Mouse (Mus musculus) gastrocnemius, postnatal 4 days (tissue): Measurements from ENCODE around the gene Gm20388. TPM values are rescaled to one million over a fixed set of nuclear protein-coding genes. Genes with fewer than 3 reads are reported as not detected.

Experiments
- DNase-seq, 2 experiments: peaks; one replicate each; pipeline ENCODE4 v3.0.0; 2021 to 2022; ENCODE audit warnings: low spot score in 2 of 2, mixed read lengths in 2 of 2
- total RNA-seq, 2 experiments: library from RNA; stranded (reverse); gene quantifications; 2 replicates each; pipeline ENCODE4 v1.2.3; 2021

Gene Gm20388
- total RNA-seq, 2 experiments from 2014 or later: 12.8 to 22.8 TPM

- DNase-seq: no peak
These were observed 2096.2 kb downstream of the Gm20388 start for GRCm38 (mm10) chr8:122006688-122007484.

GRCm38 (mm10) chr8:122008395-122008794 is 2097.8 kb downstream of the Gm20388 start:
- DNase-seq: no peak

GRCm38 (mm10) chr8:122010638-122011037 is 2100.0 kb downstream of the Gm20388 start:
- no peak for DNase-seq

GRCm38 (mm10) chr8:122011066-122011588 is 2100.5 kb downstream of the Gm20388 start:
- no peak for DNase-seq

GRCm38 (mm10) chr8:122014606-122015005 is 2104.0 kb downstream of the Gm20388 start:
- DNase-seq: no peak

DNA sequence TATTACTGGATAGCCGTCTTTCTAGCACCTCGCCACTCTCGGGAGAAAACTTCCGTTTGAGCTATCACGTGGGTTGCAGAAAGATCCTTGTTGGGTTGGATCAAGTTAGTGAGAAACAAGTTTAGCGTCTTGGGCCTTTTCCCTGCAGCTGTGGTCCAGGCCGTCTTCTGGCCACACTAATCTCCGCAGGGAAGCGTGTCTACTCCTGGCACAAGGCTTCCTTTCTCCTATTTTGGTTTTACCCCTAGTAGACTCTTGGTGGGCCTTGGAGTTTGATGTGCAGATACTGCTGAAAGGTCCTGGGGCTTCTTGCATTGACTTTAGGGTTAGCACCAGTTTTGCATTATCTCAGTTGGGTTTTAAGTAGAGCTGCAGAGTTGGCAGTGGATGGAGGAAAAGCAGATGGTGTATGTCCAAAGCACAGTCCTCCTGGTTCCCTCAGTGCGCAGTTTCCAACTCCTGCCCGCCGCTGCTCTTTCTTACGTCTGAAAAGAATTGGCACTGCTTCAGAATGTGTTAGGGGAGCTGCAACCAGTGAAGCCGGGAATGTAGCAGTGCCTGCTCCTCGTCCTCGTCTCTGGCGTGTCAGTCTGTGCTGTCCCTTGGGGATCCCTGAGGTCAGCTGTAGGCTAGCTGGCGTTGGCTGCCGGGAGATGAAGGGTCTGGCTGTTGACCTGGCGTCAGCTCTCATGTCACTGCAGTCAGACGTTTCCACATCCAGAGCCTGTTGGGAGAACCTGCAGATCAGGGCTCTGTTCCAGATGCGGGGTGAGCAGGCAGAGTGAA is 2107.6 kb downstream of the Gm20388 start:
- no peak for DNase-seq

GRCm38 (mm10) chr8:122019162-122019561 is 2108.5 kb downstream of the Gm20388 start:
- DNase-seq: no peak

DNA sequence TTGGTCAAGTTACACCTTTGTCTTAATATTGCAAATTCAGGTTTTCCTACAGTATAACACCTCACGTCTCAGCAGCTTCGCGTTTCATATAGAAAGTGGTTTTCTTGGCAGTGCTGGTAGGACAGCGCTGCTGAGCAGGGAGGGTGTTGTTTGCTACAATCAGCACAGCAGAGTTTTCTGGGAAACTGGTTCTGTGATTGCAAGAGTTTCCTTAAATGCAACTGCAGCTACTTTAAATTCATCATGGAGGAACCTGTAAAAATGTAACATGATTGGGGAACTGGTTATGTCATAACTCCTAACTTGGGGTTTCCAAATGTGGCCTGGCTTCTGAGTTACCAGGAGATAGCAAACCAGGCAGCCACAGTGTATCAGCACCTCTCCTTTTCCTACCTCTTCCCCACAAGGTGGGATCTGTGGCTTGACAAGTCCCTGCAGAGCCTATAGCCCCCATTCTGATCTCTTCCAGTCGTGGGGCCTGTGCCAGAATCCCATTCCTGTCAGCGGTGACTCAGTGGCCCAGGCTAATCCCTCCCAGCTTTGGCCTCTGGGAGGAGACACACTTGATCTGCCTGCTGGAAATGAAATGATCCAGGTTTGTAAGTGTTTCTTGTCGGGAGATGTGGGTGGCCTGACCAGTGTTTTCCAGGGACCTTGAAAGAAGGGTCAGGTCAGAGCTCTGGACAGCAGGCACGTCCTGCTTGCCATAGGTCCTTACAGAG is 2109.6 kb downstream of the Gm20388 start:
- DNase-seq: no peak

- peak in 1 of 2 experiments; percentile 38 for DNase-seq
These were observed 2111.1 kb downstream of the Gm20388 start for GRCm38 (mm10) chr8:122021725-122022124.

DNA sequence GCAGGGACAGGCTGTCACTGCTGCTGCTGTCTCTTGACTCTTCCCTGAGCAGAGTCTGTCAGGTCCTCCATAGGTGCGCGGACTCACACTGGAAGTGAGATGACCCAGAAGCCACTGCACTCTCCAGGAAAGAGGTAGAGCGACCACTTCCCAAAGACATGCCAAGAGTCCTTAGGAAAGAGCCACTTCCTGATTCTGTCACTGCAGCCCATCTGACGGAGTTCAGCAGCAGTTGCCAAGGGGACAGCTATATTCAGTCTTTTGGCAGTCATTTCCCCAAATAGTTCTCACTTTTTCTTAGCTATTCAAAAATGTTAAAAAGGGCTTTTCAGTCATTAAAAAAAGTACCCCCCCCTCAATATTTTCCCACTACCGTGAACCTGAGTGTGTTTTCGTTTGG is 2111.6 kb downstream of the Gm20388 start:
- no peak for DNase-seq

DNA sequence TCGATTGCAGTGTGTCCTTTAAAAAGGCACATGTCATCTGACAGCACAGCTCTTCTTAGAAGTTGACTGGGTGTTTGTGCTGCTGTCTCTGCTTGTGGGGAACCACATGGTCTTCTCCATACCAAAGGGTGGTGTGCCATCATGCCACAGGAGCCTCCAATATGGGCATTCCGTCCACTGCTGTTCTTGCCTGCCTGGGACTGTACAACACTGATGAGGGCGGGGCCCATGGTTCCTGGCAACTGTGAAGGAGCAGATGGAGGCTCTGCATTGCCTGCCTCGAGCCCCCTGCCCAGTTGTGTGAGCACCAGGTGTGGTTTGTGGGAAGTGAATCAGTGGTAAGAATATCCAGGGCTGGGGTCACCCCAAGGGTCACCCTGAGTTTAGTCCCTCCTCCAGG is 2112.1 kb downstream of the Gm20388 start:
- DNase-seq: no peak

DNA sequence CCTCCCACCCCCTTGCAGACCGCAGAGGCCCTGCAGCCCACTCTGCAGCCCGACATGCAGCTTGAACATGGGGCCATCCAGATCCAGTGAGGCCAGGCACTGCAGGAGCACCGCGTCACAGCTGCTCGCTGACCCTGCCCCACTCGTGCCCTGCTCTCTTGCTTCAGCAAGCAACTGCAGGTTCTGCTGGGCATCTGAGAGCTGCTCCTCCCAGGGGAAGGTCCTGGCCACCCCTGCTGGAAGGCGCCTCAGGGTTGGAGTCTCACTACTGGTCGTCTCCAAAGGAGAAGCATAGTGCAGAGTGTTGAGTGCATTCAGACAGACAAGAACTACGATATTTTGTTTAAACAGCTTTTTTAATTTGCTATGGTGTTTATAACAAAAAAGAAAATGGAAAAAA is 2114.9 kb downstream of the Gm20388 start:
- no peak for DNase-seq

DNA sequence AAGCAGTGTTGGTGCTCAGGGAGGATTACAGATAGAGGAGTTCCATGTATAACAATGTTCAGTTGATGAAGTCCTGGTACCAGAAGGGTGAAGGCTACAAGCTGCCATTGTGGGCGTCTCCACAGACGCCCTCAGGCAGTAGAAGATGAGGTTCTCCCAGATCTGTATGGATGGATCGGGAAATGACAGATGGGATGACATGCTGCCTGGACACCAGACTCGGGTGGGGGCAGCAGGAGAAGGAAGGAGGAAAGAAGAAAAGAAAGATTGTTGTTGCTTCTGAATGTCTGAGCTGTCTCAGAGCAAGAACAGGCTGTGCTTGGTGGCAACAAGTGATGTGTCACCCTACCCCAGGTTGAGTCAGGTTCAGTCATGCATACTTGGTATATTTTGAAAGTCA is 2117.5 kb downstream of the Gm20388 start:
- DNase-seq: no peak

GRCm38 (mm10) chr8:122030965-122031364 is 2120.3 kb downstream of the Gm20388 start:
- DNase-seq: no peak

- no peak for DNase-seq
These were observed 2122.1 kb downstream of the Gm20388 start for GRCm38 (mm10) chr8:122032741-122033140.

DNA sequence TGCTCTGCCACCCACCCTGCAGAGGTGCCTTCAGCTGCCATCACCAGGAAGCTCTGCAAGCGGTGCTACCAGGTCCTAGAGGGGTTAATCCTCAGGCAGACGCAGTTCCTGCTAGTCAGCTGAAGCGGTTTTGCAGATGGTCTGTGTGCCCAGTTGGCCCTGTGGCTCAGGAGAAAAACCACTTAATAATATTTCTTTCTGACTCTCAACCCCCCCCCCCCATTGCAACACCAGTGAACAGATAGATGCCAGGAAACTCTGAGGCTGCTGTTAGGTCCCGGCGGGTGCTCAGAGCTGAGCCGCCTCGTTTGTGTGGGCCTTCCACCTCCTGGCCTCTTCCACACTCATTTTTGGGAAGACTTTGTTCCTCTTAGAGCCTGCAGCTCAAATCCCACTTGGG is 2124.9 kb downstream of the Gm20388 start:
- DNase-seq: peak in 1 of 2 experiments; percentile 45

DNA sequence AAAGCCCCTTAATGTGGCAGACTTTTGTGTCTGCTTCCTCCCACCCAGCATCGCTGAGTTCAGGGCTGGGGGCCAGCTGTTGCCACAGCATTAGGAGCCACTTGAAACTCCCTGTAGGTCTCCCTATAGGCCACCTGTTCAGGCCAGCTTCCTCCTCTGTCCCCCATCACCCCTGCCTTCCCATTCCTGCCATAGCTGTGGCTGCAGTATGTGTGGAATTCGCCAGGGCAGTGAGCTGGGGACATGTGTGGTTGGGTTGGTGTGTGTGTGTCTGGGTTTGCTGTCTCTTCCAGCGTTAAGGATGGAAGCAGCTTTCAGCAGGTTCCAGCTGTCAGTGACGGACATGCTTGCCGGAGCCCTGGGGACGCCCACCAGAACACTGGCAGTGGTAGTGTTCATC is 2125.7 kb downstream of the Gm20388 start:
- no peak for DNase-seq

DNA sequence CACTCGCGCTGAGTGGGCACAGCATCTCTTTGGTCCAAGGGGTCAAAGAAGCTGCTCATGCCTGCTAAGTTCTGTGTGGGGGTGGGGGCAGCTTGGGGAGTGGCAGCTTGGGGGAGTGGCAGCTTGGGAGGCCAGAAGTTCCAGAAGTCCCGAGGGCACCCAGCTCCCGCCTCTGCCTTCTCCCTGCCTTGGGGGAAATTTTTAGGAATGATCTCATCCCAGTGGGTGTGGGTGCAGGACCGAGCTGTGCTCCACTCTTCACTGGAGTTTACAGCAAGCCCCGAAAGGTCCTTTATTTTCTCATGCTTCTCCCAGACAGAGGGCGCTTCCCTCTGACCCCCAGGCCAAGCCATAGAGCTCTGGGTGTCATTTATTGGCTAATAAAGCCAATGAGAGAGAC is 2126.6 kb downstream of the Gm20388 start:
- DNase-seq: no peak

DNA sequence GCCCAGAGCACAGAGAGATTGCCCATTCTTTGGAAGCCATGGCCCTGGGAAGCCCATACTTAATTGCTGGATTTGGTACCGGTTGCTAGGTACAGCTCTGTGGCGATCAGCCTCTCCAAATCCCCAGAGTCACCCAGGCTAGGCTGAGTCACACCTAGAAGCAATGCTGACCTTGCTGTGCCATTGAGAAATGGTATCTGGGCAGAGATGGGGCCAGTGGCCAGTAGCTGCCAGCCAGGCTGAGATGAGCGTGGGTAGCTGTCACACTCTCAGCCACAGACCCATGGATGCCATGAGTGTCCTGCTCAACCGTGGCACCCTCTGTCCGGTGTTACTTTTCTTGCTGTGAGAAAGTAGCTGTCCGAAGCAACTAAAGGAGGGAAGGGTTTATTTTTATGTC is 2127.4 kb downstream of the Gm20388 start:
- no peak for DNase-seq

- no peak for DNase-seq
These were observed 2128.8 kb downstream of the Gm20388 start for GRCm38 (mm10) chr8:122039452-122039851.

DNA sequence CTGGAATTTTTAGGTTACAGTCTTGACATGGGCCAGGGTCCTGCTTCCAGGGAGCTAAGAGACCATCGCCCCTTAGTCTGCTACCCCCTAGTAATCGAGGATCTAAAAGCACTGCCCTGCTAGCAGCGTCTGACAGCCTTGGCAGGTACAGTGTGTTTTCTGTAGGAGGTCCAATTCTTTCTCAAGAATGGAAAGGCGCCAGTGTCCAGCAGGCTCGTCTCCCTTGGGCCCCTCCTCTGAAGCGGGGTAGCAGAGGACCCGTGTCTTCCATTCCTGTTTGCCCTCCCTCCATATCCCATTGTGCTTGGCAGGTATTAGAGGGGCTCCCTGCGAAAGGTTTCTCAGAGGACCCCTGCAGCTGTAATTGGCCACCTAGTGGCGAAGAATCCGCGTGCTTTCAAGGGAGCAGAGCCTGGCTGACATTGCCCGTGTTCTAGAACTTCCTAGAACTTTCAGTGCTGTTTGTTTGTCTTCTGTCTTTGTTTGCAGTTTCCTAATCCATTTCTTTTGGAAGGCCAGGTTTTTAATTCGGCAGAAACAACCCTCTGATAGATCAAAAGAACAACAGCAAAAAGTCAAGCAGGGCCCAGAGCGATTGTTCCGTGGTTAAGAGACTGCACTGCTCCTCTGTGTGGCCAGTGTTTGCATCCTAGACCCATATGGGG is 2136.7 kb downstream of the Gm20388 start:
- no peak for DNase-seq
